Mouse (Mus musculus): ENCODE measurements around the gene Trpm3. TPM values are rescaled to one million over a fixed set of nuclear protein-coding genes. Genes with fewer than 3 reads are reported as not detected.
"Not testable (repeated sequence)": the region's sequence is repeated elsewhere in the genome, so short reads cannot be mapped to it uniquely, and the experiment has no call there.

The Trpm3 gene
- polyA plus RNA-seq, 3 experiments from 2014 or later: 0.08 to 0.68 (median 0.16) TPM

DNA sequence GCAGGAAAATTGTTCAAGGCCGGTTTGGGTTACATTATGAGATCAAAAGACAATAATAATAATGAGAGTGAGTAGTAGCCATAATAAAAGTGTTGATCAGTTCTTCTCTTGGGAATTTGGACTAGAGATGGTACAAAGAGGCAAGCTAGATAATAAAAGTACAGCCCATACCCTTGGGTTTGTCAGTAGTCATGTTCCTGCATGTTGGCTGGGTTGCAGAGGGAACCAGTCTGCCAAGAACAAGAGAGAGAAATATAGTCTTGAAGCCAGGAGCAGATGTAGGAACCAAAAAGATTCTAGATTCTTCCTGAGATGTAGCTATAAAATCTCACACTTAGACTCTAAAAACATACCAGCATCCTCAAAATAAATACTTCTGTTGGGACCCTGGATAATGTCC lies 861.4 kb downstream of the Trpm3 start:
- no peak for ATAC-seq

DNA sequence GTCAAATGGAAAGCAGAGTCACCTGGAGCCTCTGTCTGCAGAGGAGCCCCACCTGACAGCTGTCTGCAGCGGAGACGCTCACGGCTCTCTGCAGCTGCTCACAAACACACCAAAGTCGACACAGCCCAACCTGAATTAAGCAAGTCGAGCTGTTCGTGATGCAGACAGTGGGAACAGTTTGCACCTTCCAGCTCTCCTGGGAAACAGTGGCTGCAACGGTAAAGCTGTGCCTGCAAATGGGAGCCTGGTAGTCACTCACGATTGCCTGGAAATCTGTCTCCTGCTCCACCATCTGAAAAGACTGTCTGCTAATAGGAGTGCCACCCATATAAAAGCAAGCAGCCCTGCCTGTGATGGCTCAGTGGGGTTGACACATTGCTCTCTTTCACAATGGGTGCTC lies 865.0 kb downstream of the Trpm3 start:
- no peak for ATAC-seq

DNA sequence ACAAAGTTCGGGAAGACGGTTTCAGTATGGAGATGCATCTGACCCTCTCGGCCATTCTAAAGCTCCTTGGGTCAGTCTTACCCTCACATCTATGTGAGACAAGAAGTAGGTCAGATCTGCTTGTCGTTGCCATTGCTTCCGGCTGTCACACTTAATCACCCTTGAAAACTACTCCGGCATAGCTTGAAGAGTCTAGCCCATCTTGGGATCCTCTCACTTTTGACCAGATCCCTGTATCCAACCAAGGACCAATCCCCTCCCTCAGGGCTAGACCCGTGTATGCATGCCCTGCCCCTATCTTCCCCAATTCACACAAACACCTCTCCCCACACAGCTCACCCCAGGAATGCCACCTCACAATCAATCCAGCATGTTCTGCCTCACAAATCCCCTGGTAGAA lies 867.0 kb downstream of the Trpm3 start:
- ATAC-seq: no peak

DNA sequence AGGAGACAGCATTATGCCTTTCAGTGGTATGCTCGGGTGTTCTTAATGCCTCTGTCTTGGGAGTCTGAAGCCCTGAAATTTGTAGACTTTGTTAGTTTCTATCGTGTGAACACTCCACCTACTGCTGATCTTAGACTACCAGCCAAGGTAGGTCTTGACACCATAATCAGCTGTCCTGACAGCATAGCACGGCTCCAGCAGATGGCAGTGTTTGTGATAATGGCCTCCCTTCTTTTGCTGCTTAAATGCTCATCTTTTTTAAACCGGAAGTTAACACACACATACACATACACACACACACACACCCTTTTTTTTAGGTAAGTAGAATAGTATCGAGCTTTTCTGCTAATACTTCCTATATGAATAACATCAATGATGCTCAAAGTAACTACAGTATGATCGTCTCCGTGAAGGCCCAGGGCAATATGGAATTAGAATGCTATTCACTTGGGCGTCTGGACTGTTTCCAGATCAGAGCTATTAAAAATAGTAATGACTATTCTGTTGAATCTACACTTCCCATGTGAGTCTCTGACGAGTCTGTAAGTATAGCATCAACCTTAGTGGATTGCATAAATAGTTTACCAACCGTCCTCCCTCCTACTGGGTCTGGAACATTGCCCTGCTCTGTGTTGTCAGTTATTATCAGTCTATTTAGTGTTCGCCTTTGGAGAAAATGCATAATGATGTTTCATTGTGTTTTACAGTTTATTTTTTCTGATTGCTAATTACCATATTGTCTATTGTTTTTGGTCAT lies 867.8 kb downstream of the Trpm3 start:
- ATAC-seq: no peak

DNA sequence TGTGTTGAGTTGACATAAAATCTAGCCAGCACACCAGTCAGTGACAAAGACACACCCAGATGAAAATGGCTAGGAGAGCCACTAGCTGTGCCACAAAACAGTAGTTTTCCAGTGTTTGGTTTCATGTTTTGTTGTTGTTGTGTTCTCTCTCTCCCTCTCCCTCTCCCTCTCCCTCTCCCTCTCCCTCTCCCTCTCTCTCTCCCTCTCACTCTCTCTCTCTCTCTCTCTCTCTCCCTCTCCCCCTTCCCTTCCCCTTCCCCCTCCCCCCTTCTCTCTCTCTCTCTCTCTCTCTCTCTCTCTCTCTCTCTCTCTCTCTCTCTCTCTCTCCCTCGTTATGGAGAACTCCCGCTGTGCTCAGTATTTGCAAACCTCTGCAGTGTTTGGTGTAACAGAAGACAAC lies 874.8 kb downstream of the Trpm3 start:
- no peak for ATAC-seq

DNA sequence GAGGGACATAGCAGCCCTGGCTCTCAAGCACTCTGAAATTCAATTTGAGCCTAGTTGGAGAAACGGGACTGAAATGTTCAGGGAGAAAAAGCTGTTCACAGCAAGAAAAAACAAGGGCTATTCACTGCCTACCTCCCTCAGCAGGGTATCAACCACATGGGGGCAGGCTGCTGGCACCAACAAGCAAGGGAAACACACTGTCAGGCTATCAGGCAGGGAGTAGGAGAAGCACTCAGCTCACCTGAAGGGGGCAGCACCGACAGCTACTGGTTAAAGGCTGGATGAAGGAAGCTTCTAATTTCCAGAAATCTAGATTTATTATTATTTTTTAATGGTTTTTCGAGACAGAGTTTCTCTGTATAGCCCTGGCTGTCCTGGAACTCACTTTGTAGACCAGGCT lies 876.7 kb downstream of the Trpm3 start:
- no peak for ATAC-seq

DNA sequence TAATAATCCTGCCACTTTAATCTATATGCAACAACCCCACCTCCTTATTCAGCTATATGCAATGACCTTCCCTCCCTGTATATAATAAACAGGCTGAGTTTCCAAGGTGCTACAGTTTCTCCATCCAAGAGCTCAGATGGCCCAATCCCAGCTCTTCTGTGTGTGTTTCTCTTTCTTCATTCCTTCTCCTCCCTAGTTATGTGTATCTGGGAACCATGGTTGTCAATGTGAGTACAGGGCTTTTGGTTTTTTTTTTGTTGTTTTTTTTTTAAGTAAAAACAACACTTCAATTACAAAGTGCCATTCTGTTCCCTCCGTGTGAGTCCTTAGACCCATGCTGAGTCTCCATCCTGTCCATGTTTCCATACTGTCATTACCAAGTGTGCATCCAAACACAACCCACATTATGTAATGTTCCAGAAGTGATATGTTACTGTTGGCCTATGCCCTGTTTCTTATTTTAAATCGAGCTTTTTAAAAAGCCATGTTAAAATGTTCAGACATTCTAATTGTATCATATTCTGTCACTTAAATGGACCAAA lies 879.4 kb downstream of the Trpm3 start:
- no peak for ATAC-seq

DNA sequence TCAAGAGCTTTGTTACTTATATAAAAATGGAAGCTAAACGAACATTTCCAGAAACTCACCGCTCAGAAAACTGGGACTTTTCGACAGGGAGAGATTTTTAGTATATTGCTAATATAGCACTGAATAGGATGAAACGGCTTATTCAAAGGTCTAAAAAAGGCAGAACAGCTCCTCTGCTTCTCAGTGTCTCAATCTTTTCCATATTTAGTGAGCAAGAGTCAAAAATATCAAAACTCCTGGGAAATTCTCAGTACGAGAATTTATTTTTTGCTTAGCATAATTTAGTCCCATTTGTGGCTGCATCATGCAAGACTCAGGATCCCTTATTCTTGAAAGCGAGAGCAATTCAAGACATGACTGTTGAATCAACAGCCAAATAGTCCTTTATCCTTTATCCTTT lies 884.1 kb downstream of the Trpm3 start:
- no peak for ATAC-seq

DNA sequence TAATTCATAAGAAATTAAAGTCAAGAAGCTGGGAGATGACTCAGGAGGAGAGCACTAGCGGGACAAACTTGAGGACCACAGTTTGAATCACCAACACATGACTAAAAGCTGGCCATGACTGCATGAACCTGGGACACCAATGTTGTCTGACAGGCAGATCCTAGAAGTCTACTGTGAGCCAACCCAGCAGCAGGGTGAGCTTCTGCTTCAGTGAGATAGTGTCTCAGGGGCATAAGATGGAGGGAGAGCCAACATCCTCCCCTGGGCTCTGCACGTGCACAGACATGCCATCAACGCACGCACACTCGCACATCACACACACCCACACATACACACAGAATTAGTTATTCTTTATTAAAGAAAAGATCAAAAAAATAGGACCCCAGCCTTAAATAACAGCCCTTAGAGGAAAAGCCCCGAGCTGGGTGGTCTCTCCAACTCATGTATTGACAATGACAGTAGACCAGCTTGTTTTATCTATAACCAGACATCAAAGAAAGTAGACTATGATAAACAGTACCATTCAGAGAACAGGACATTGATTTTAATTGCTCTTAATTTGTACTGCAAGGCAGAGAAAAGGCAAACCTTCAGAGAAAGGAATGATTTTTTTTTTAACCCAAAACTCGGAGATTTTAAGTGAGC lies 884.6 kb downstream of the Trpm3 start:
- ATAC-seq: no peak

DNA sequence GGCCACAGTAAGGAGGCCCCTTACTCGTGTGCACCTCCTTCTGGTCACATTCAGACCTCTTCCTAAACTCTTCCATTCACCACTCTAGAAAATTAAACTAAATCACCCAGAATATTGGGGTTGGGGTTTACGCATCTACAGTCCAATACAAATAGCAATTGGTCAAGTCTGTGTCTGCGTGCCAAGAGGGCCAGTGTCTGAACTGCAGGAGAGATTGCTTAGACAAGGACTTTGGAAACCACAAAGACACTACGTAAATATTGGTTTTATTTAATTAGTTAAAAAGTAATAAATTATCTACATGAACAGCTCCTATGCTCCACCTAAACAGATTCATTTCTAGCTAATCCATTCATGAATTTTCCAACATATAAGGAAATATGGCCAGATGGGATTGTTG lies 886.0 kb downstream of the Trpm3 start:
- no peak for ATAC-seq

DNA sequence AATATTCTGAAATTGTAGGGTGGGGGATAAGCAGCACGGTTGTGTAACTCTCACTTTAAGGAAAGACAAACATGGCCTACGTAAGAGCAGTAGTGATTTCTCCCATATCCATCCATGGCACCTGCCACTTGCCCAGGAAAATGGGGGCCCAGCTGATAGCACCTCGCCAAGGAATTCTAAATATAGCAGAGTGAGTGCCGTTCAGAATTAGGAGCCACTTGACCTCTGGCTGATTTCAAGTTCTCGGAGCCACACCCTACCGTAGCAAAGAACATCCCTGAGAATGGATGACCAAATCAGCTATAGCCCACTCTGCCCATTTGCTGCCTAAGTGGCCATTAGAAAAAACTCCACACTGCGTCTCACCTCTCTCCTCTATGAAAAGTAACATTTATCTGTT lies 887.6 kb downstream of the Trpm3 start:
- no peak for ATAC-seq

DNA sequence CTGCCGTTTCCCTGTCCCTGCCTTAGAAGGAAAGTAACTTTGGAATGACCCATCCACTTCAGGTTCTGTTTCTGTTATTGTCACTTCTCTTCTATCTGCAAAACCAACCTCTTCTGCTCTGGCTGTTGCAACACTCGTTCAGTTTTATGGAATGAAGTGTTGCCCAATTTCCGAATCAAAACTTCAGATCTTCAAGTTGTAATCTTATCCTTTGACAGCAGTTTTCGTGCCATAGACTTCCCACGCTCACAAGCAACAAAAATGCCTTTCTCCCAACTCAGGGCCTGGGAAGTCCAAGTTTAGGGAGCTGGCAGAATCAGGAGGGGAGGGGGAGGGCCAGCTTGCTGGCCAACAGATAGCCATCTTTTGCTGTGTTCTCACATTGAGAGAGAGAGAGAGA lies 889.4 kb downstream of the Trpm3 start:
- ATAC-seq: no peak

DNA sequence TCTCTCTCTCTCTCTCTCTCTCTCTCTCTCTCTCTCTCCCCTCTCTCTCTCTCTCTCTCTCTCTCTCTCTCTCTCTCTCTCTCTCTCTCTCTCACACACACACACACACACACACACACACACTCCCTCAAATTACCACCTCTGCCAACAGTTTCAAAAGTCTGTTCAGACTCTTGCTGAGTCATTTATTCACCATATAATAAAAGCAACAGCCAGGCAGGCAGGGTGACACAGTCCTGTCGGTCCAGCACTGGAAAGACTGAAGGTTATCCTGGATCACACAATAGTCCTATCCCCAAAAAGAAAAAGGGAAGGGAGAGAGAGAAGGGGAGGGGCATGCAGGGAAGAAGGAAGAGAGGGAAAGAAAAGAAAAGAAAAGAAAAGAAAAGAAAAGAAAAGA lies 894.5 kb downstream of the Trpm3 start:
- ATAC-seq: not testable (repeated sequence)

DNA sequence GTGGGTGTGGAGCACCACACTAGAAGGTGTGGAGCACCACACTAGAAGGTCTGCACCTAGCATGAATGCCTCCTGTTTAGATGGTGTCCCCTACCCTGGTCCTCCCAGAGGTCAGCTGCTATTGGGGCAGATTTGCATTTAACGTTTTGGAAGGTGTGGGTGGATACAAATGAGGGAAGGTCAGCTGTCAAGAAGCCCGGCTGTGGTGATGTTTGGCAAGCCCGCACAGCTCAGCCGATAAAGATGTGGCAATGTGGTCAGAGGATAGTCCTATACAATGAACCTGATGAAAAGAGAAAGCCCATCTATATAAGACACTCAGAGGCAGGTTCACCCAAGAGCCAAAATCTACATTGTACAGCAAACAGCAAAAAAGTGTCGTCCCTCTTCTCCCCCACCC lies 895.3 kb downstream of the Trpm3 start:
- no peak for ATAC-seq

DNA sequence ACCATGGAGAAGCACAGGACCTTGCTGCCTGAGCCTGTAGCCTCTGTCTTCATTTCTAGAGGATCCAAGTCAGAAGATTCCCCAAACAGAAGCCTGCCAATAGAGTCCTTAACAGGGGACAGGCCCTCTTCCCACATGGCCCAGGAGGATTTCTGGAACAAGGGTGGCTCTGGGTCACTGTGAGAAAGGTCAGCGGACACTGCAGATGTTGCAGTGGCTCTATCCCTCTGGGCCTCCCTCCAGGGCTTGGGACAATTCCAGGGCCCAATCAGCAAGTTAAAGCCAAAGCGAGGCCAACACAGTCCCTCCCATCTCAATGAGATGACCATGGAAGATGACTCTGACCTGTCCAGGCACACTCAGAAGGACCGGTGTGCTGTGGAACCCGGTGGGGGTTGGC lies 896.1 kb downstream of the Trpm3 start:
- no peak for ATAC-seq

DNA sequence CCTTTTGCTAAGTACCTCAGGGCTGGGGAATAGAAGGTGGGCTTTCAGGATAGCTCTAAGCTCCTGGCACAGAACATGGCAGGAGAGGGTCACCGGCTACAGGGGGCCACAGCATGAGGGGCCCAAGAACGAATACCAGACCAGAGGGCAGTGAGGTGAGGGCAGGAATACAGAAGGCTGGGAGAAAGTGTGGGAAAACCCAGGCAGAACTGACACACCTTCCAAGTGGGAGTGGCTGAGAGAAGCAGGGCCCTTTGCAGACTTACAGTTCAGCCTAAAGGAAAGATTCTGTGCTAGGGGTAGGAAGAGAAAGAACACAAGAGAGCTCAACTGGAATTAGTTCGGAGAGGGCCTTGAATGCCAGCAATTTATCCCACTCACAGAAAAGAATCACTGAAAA lies 896.9 kb downstream of the Trpm3 start:
- no peak for ATAC-seq

DNA sequence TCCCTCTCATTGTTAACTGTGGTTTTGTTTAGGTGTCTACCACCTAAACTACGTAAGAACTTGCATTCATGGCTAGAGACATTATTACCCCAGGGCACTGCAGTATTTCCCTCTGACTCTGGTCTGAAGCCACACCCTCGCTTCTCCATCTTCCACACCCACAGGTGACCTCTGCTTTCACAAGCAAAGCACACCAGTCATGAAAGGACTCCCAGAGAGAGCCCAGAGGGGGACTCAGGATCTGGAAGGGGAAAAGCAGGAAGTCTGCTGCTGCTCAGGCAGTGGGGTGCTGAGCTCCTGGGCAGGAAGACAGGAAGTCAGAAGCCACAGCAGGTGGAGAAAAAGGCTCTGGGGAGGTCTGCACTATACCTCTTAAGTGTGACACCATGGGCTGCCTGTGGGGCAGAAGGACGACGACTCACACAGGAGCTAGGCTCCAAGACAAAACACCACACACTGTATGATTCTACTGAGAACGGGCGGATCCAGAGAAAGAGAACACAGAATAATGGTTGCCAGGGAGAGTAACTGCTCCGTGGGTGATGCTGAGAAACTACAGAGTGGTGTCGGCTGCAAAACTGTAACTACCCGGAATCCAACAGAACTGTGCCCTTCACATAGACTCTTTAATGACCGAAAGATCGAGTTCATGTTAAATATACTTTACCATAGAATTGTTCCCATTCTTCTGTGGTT lies 898.1 kb downstream of the Trpm3 start:
- no peak for ATAC-seq

DNA sequence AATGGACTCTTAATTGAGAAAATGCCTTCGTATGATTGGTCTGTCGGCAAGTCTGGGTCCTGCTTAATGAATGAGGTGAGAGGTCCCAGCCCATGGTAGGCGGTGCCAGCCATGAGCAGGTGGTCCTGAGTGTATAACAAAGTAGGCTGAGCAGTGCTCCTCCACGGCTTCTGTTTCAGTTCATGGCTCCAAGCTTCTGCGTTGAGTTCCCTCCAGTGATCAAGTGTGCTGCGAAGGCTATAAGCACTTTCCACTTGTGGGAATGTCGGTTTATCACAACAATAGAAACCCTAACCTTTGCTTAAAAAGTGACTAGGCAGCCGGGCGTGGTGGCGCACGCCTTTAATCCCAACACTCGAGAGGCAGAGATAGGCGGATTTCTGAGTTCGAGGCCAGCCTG lies 898.7 kb downstream of the Trpm3 start:
- no peak for ATAC-seq

DNA sequence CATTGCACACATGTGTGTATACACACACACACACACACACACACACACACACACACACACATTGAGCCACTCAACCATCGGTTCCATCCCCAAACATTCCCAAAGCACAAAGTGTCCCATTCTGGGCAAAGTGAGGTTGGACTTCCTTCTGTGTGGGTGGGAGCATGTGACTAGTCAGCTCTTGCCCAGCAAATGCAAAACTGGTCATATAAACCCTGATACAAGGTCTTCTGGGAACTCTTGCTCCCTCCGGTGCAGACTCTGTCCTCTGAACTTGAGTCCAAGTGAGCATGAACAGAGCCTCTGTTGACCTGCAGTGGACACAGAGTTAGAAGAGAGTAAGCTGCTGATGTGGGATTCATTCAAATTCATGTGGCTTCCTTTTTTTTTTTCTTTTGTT lies 899.5 kb downstream of the Trpm3 start:
- ATAC-seq: no peak

DNA sequence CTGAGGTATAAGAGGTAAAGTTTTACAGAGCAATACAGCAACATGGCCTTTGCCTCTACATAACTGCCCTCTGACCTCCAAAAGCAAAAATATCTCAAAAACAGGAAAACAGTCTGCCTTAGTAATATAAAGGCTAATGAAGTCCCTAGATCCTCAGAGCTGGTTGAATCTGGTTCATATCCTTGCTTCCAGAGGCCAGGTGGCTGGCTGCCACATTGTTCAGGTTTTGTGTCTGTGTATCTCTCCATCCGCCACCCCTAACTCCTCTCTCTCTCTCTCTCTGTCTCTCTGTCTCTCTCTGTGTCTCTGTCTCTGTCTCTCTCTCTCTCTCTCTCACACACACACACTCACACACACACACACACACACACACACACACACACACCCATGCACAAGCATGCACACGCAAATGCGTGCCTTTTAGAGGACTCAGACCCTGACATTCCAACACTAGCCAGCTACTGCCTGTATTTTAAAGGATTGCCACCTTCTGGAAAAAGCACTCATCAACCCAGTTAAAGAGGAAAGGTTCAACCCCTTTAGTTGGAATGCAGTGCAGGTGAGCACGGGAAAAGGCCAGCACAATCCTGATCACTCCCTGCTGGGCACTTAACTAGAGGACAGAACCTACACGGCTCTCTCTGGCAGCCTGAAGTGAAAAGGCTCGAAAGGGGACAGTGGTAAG lies 902.8 kb downstream of the Trpm3 start:
- no peak for ATAC-seq

DNA sequence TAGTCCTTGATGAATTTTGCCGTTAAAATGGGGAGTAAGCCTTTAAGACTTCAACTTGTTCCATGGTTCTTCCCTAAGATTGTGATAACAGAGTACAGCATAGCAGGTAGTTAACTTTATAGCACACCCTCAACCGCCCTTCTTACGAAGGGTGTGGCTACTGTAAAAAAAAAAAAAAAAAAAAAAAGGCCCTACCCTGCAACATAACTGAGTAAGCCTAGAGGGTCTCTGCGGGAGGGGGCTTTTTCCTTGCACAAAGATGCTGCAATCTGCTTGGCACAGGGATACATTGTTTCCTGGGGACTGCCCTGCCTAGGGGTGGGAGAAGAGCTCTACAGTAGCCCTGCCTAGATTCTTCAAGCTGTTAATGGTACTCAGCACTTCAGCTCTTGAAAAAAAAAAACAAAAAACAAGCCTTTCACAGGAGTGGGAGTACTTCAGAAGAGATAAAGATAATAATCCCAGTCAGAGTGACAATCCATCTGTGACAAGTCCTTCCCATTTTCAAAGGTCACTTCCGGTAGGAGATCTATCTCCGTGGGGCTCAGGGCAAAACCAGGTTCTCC lies 903.4 kb downstream of the Trpm3 start:
- ATAC-seq: no peak

DNA sequence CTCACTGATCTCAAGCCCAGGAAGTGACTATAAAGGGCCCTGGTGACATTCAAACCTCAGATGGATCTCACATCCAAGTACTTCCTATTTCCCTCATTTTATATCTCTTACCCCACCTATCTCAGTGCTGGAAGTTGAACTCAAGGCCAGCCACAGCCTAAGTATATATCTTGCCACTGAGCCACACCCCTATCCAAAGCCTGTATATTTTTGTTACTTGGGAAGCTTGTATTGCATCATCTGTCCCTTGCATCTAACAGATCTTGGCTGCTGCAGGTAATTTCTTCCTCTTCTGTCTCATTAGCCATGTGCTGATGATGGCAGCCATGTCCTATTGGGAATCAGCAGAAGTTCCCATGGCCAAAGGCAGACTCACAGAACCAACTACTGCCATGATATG lies 904.9 kb downstream of the Trpm3 start:
- no peak for ATAC-seq

All from inflammation-experienced regulatory T-cells, adult 6 months (primary cell).